Mouse (Mus musculus) yolk sac, embryonic 10.5 days (tissue): ENCODE data around the gene Prkcz.
"Not testable (repeated sequence)": the region's sequence is repeated elsewhere in the genome, so short reads cannot be mapped to it uniquely, and the experiment has no call there.

Experiments used
- DNase-seq: peaks from one replicate; pipeline ENCODE4 v3.0.0-alpha.2; 2017; ENCODE audit warnings: low spot score

Gene Prkcz

GRCm38 (mm10) chr4:155283001-155283503 lies 78.1 kb downstream of the Prkcz start:
- DNase-seq: no peak

- DNase-seq: no peak
These were observed 78.9 kb downstream of the Prkcz start for GRCm38 (mm10) chr4:155282231-155282630.

- no peak for DNase-seq
These were observed 79.5 kb downstream of the Prkcz start for GRCm38 (mm10) chr4:155281652-155282051.

- DNase-seq: no peak
These were observed 79.9 kb downstream of the Prkcz start for GRCm38 (mm10) chr4:155281227-155281626.

GRCm38 (mm10) chr4:155280768-155281121 lies 80.4 kb downstream of the Prkcz start:
- DNase-seq: no peak

- no peak for DNase-seq
These were observed 81.0 kb downstream of the Prkcz start for GRCm38 (mm10) chr4:155279926-155280767.

GRCm38 (mm10) chr4:155279054-155279453 lies 82.1 kb downstream of the Prkcz start:
- no peak for DNase-seq

GRCm38 (mm10) chr4:155277963-155278362 lies 83.2 kb downstream of the Prkcz start:
- no peak for DNase-seq

- DNase-seq: no peak
These were observed 86.3 kb downstream of the Prkcz start for GRCm38 (mm10) chr4:155274851-155275250.

- no peak for DNase-seq
These were observed 86.7 kb downstream of the Prkcz start for GRCm38 (mm10) chr4:155274451-155274850.

GRCm38 (mm10) chr4:155268382-155268781 lies 92.8 kb downstream of the Prkcz start:
- DNase-seq: peak; percentile 38

- DNase-seq: no peak
These were observed 93.5 kb downstream of the Prkcz start for GRCm38 (mm10) chr4:155267639-155268175.

GRCm38 (mm10) chr4:155267047-155267543 lies 94.1 kb downstream of the Prkcz start:
- no peak for DNase-seq

GRCm38 (mm10) chr4:155264521-155265321 lies 96.4 kb downstream of the Prkcz start:
- DNase-seq: no peak

- DNase-seq: no peak
These were observed 108.9 kb downstream of the Prkcz start for GRCm38 (mm10) chr4:155252253-155252652.

GRCm38 (mm10) chr4:155251147-155251546 lies 110.0 kb downstream of the Prkcz start:
- DNase-seq: no peak

- peak; percentile 29 for DNase-seq
These were observed 110.6 kb downstream of the Prkcz start for GRCm38 (mm10) chr4:155250361-155251117.

GRCm38 (mm10) chr4:155249648-155250351 lies 111.4 kb downstream of the Prkcz start, which contains the start of gene Faap20:
Gene Faap20 (plus strand): TSS chr4:155249802.
- DNase-seq: peak; percentile 92

GRCm38 (mm10) chr4:155249257-155249647 lies 111.9 kb downstream of the Prkcz start:
- DNase-seq: peak; percentile 92

GRCm38 (mm10) chr4:155248054-155248453 lies 113.1 kb downstream of the Prkcz start:
- not testable (repeated sequence) for DNase-seq

- no peak for DNase-seq
These were observed 114.5 kb downstream of the Prkcz start for GRCm38 (mm10) chr4:155246691-155247105.
